Mouse (Mus musculus): ENCODE measurements at regions not wholly inside any gene's neighbourhood (a gene's known extent, or its start where the extent isn't known, plus 50 kb on each side); places are given as distances from the start of the nearest gene placed in this dataset.

DNA sequence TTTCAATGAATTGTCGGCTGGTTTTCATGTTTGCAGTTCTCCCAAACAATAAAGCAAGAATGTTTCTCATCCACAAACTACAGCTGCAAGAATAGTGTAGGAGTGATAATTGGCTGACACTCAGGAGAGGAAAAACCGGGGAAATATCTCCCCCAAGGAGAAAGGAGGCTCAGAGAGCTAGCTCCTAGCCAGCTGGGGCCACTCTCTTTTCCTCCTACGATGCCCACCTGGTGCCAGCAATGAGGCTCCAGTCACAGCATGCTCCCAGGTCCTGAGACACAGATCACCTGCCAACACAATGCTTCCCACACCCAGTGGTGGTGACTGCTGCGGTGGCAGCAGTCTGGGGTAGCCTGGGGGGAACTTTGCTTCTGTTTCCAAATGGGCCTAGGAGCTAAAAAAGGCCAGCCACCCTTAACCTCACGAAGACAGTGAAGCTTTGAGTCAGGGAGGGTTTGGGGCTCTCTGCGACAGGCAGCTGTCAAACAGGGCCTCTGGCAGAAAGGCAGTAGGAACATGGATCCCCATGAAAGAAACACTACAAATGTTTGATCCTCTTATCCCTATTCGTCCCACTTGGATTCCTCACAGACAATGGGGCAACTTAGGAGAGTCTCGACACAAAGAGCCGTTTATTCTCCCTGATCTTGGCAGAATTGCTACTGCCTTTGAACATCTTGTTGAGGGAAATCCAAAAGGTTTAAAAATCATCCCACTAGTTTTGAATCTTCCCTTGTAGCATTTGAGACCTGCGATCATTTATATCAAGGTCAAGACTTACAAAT is 527.8 kb downstream of the Efnb2 start:
- TF ChIP-seq CTCF (IDR thresholded peaks at IDR 0.05): no peak
- Histone ChIP-seq H3K27ac (0 out of 2 replicates have a peak overlapping the region, but pooled peaks have one; percentile 11), H3K4me3 (no peak overlapping the region)
- intact Hi-C loops (cut with DNase I): no loop called here
- DNase-seq (ENCODE audit: extremely low spot score in 1 of 2, low spot score in 2 of 2): peak; percentile 21 to 31

DNA sequence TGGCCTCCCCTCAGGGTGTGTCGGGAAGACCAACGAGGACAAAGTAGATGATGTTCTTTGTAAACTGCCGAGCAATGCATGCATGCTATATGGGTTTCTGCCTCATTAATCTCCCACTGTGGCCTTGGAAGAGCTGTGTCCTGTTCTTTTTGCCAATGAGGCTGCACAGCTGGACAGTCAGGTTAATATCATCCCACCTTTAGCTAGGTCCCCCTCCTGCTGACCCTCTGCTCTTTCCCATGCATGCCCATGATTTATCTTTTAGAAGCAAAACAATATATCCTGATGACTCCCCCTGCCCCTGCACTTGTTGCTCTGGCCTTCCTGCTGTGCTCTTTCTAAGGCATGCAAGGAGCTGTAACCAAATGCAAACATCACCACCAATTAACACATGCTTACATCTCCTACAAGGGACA is 529.1 kb downstream of the Efnb2 start:
- intact Hi-C loops (cut with DNase I): no loop called here
- Histone ChIP-seq H3K4me3 (no peak overlapping the region), H3K27ac (no peak overlapping the region)
- no peak for DNase-seq (ENCODE audit: extremely low spot score in 1 of 2, low spot score in 2 of 2)
- no peak for TF ChIP-seq CTCF (IDR thresholded peaks at IDR 0.05)

DNA sequence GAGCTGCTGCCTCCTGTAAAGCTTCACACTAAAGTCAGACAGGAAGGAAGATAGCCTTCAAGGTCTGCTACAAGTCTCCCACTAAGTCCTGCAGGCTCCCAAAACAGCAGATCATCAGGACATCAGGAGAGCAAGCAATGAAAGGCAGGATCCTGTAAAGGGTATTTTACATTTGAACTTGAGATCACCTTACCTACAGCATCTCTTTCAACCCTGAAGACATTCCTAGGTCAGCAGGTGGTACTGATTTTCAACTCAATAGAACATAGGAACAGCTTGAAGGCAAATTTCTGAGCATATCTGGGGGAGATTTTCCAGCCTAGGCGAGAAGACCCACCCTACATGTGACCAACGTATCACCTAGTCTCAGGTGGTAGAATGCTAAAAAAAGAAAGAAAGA is 530.2 kb downstream of the Efnb2 start:
- TF ChIP-seq CTCF (IDR thresholded peaks at IDR 0.05): no peak
- no peak for DNase-seq (ENCODE audit: extremely low spot score in 1 of 2, low spot score in 2 of 2)
- no peak overlapping the region for H3K4me3 ChIP-seq
- no peak overlapping the region for H3K27ac ChIP-seq
- intact Hi-C loops (cut with DNase I): no loop called here

DNA sequence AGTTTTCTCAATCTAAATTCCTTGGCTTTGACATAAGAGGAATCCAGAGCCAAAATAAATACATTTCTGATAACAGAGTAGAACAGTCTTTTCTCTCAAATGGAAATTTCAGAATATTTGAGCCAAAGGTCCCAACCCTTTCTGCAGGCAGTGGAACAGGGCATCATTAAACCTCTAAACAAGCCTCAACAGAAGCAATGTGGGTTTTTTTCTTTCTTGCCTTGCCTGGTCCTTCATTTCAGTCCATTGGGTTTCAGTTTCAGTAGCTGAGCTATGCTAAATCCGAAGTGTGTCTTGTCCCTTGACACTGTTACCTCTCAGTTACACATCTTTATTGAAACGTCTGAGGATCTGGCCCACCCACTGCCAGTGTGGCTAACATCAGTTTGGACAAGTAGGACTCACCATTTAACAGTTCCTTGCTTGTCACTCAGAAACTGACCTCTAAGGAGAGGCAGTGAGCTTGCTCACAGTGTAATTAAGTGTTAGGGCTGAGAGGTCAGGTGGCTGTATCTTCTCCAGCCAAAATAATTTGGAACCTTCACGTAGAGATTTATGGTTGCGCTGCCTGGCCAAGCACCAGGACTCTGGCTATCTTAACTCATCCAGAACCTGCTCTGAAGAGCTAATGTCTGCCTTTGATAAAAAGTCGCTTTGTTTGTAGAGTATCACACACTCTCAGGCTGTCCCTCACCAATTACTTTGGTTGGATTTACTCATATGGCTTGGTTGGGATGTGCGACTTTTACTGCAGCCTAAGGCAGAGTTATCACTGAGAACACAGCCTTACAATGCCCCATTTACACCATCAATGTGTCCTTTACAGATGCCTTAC is 545.2 kb downstream of the Efnb2 start:
- Histone ChIP-seq H3K27ac (no peak overlapping the region), H3K4me3 (no peak overlapping the region)
- DNase-seq (ENCODE audit: extremely low spot score in 1 of 2, low spot score in 2 of 2): no peak
- intact Hi-C loops (cut with DNase I): no loop called here
- no peak for TF ChIP-seq CTCF (IDR thresholded peaks at IDR 0.05)

DNA sequence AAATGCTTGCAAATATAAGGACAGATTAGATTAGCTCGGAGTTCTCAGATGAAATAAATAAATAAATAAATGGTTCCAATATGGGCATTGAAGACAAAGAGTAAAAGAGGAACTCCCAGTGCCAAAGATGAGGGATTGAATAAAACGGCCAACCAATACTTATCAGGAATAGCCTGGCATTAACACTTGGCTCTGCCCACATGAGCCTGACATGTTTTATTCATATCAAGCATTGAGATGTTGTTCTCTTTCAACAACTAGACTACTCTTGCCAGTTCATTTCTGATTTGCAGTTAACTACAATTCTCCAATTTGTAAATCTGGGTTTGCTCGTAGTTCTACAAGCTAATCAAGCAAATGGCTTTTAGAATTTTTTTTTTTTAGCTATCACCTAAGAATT is 546.4 kb downstream of the Efnb2 start:
- intact Hi-C loops (cut with DNase I): no loop called here
- Histone ChIP-seq H3K4me3 (no peak overlapping the region), H3K27ac (no peak overlapping the region)
- TF ChIP-seq CTCF (IDR thresholded peaks at IDR 0.05): no peak
- no peak for DNase-seq (ENCODE audit: extremely low spot score in 1 of 2, low spot score in 2 of 2)

DNA sequence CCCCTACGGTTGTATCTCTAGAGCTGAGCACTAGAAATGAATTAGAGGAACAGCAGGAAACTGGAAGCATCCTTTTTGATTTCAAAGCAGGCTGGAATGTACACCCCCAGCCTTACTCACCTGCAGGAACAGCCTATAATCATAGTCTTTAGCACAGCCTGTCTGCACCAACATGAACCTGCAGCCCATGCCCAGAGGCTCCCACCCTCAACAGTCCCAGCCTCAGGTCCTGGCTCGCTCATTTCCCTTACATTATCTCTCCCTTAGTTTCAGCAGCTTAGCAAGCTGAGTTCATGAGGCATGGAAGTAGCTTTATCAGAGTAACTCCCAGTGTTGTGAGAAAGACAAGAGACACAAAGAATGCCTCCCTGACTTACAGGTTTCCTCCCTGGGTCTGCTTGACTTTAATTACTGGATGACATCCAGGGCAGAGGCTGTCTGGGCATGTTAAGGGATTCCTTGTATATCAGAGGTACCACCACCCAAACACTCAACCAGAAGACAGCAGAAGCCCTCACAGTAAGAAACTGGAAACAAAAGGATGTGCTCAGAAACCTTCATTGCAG is 551.2 kb downstream of the Efnb2 start:
- intact Hi-C loops (cut with DNase I): loop anchor here (5.0 kb wide), 1 partner anchor 537 kb away; no protein-coding TSS in a partner anchor
- H3K27ac ChIP-seq: no peak overlapping the region
- no peak for DNase-seq (ENCODE audit: extremely low spot score in 1 of 2, low spot score in 2 of 2)
- H3K4me3 ChIP-seq: no peak overlapping the region
- TF ChIP-seq CTCF (IDR thresholded peaks at IDR 0.05): no peak

DNA sequence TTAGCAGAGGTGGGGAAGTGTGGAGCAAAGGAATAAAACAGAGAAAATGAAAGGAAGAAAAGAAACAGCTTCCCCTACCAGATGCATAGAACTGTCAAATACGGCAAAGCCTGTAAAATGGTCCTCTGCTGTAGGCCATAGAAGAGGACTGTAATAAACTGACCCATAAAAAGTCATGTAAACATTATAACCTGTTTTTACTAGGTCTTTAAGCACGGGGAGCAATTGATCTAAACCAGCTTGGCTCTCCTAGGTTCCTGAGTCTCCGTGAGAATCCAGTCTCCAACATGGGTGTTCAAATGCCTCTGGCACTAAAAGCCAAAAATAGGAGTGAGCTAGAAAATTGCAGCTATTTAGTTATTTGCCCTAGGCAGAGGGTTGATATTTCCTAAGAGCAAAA is 557.5 kb downstream of the Efnb2 start:
- no peak overlapping the region for H3K27ac ChIP-seq
- intact Hi-C loops (cut with DNase I): no loop called here
- TF ChIP-seq CTCF (IDR thresholded peaks at IDR 0.05): no peak
- H3K4me3 ChIP-seq: no peak overlapping the region
- DNase-seq (ENCODE audit: extremely low spot score in 1 of 2, low spot score in 2 of 2): no peak

DNA sequence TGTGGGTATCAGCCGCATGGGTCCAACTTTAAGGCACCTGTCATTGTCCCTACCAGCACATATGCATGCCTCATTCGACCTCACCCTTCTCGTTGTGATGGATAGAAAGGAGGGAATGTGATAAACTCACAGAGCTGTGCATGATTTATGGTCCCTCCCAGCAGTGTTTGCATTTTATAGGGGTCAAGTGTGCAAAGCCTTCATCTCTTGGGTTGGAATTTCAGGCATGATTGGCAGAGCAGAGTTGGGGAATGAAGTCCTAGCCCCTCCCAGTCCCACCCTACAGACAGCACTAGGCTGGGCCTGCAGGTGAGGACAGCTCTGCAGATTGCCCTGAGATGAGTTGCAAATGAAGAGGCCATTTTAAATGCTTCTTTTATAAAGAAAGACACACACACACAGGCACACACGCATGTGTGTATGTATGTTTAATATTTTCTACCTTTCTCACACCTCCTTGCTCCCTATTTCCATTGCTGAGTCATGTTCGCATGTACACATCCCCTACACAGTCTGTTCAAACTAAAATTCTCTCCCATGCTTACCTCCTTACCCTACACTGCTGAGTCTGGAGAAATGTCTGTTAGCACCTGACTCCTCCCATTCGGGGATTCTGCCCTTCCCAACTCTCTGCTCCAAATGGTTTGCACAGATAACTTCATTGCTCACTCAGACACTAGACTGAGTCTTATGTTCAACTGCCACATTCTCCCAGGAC is 558.9 kb downstream of the Efnb2 start:
- intact Hi-C loops (cut with DNase I): no loop called here
- TF ChIP-seq CTCF (IDR thresholded peaks at IDR 0.05): no peak
- H3K4me3 ChIP-seq: no peak overlapping the region
- DNase-seq (ENCODE audit: extremely low spot score in 1 of 2, low spot score in 2 of 2): no peak
- H3K27ac ChIP-seq: no peak overlapping the region

DNA sequence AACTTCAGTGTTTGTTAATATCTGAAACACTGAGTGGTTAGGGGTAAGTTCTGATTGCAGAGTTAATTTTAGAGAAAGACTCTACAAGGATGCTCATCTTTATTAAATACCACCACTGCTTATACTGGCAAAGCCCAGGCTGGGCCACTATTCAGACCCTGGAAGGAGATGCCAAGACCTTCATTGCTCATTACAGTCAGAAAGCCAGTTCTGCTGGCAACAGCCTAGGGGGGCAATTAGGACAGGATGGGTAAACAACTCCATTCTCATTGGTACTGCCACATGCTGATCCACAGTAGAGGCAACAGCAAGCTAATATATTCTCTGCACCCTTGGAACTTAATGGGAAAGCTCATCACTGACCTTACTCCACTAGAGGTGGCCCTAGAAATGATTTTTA is 568.5 kb downstream of the Efnb2 start:
- Histone ChIP-seq H3K27ac (no peak overlapping the region), H3K4me3 (no peak overlapping the region)
- no peak for DNase-seq (ENCODE audit: extremely low spot score in 1 of 2, low spot score in 2 of 2)
- no peak for TF ChIP-seq CTCF (IDR thresholded peaks at IDR 0.05)
- intact Hi-C loops (cut with DNase I): no loop called here

DNA sequence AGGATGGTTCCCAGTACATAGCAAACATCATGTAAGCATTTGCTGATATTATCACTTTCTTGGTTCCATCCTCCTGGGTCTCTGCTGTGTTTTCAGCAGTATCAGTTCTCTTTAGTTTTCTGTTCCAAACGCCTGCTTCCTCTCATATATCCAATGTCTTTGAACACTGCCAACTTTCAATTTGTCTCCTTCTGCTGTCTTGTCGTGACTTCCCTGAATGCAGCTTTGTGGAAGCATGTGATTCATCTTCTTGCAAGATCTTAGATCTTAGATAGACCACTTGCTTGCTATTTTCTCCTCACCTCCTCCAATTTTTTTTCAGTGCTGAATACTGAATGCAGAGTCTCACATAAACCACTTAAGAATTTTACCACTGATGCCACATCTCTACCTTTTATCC is 576.4 kb downstream of the Efnb2 start:
- intact Hi-C loops (cut with DNase I): no loop called here
- Histone ChIP-seq H3K27ac (peak overlapping the region; percentile 53), H3K4me3 (no peak overlapping the region)
- DNase-seq (ENCODE audit: extremely low spot score in 1 of 2, low spot score in 2 of 2): no peak
- TF ChIP-seq CTCF (IDR thresholded peaks at IDR 0.05): no peak

DNA sequence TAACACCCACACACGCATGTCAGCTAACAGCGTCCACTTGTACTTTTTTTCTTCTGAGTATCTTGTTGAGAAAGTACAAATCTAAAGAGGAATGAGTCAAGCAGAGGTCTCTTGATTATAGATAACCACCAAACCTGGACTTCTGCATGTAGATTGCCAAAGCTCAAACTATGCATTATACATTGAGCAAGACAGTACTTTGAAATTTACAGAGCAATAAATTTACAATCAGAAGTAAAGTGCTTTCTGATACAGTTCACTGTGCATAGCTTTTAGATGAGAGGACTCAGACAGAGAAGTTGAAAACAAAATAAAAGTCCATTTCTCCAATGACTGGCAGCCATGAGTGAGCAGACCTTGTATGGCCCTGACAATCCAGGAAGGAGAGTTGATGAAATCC is 597.0 kb downstream of the Efnb2 start:
- Histone ChIP-seq H3K4me3 (no peak overlapping the region), H3K27ac (no peak overlapping the region)
- TF ChIP-seq CTCF (IDR thresholded peaks at IDR 0.05): no peak
- no peak for DNase-seq (ENCODE audit: extremely low spot score in 1 of 2, low spot score in 2 of 2)
- intact Hi-C loops (cut with DNase I): no loop called here

Measured in left cerebral cortex, adult 2 months (tissue).